Mouse (Mus musculus): Measurements from ENCODE around the gene Spats2.
"Not testable (repeated sequence)": the region's sequence is repeated elsewhere in the genome, so short reads cannot be mapped to it uniquely, and the experiment has no call there.

The Spats2 gene

DNA sequence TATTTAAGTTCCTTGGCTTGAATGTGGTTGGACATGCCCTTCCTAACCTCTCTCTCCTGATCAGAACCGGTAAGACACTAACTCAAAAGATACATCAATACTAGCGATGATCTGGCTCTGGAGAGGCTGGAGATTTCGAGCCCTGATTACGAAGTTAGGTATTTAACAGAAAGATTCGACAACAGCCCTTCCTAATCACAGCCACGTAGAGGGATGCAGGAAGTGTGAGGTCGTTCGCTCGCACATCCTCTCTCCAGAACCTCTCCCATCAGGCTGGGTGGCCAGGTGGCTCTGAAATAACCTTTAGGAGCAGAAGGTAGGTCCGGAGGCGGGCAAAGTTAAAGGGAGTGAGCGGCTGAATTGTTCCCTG is at the start of gene Spats2:
Gene Spats2 (plus strand): TSS at position 206 of the 370 bp plus-strand sequence.
- DNase-seq (ENCODE audit: extremely low read depth, low read depth, low spot score): no peak

GRCm38 (mm10) chr15:99076011-99076410 is 49.7 kb upstream of the Spats2 start:
- DNase-seq (ENCODE audit: extremely low read depth, low read depth, low spot score): not testable (repeated sequence)

DNA sequence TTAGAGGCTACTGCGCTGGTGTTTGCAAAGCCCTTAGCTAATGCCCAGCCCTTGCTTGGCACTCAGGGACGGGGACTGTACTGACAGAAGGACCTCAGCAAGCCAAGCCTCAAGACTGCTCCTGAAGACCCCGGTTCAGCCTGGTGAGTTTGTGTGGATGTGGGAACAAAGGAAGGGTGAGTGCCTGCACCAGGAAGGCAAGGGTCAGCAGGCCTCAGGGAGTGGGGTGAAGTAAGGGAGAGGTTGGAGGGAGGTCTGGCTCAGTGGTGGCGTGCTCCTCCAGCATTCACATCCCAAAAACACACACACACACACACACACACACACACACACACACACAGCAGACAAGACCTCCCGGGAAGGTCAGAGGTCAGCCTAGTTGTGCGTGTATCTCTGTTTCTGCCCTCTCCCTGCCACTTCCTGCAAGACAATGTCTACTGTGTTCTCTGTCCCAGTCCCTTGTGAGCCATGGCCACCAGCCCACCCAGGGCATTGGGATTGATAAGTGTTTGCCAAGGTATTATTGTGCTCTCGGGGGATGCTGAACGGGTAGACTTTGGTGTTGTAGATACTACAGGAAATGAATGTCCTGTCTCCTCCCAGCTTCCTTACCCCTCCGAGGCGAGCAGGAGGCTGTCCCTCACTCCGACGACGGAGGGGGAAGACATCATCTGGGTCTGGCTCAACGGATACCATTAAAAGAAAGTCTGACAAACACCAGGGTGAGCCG is 47.4 kb upstream of the Spats2 start:
- DNase-seq (ENCODE audit: extremely low read depth, low read depth, low spot score): no peak

GRCm38 (mm10) chr15:99079804-99080203 is 45.9 kb upstream of the Spats2 start:
- no peak for DNase-seq (ENCODE audit: extremely low read depth, low read depth, low spot score)

DNA sequence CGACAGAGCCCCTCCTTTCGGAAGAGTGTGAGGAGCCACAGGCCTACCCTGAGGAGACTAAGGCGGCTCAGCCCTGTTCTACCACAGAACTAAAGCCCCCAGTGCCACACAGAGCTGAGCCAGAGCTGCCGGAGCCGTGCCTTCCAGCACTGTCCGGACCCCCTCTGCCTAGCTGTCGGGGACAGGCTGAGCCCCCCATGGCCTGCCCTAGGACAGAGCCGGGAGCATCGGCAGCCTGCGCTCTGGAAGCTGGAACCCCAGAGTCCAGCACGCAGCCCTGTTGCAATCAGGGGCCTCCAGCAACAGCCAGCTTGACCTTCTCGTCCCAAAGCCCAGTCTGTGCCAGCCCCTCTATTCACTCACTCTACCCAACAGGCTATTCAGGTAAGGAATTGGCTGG is 43.4 kb upstream of the Spats2 start:
- DNase-seq (ENCODE audit: extremely low read depth, low read depth, low spot score): no peak

- DNase-seq (ENCODE audit: extremely low read depth, low read depth, low spot score): no peak
Observed at GRCm38 (mm10) chr15:99082840-99083239, 42.9 kb upstream of the Spats2 start.

DNA sequence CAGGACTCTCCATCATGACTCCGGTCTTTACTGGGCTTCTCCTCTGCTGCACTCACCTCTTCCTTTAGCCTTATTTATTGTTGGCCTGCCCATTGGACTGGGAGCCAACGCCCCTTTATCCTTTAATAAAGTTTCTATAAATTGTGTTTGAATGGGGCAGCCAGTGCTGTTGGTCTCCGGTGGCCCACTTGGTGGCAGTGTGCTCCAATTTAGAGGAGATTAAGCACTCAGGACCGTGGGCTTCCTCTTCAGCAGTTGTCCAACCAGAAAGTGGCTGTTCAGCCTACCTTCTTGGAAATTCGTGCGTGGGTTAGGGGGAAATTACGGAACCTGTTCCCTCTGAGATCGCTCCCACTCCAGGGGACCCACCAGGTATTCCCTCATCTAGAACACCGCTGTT is 42.5 kb upstream of the Spats2 start:
- DNase-seq (ENCODE audit: extremely low read depth, low read depth, low spot score): no peak

DNA sequence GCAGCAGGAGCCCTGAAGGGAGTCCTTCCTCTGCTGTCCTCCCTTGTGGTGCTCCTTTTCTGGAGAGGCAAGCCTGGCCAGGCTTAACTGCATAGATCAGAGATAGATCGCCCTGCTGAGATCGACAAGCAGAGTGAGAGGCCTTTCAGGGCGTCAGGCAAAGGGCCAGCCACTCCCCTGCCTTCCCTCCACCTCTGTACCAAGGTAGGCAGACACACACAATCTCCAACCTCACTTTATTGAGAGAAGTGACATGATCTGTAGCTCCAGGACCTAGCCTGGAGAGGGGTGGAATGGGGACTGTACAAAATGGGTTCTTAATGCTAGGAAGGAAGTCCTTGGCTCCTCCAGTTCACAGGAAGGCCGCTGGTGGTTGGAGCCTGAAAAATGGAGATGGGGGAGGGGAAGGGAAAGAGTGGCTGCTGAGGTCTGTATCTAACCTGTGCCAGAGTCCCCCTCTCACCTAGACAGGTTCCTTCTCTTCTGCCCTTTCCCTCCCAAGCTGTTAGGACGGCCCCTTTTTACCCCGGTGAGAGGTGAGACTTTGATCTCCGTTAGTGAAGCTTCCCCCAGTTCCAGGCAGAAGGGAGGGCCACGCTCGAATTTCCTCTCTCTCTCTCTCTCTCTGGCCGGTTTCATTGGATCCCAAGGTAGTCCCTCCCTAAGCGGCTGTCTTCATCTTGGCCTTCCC is 41.7 kb upstream of the Spats2 start:
- DNase-seq (ENCODE audit: extremely low read depth, low read depth, low spot score): no peak

GRCm38 (mm10) chr15:99084618-99085017 is 41.1 kb upstream of the Spats2 start:
- no peak for DNase-seq (ENCODE audit: extremely low read depth, low read depth, low spot score)

- DNase-seq (ENCODE audit: extremely low read depth, low read depth, low spot score): no peak
Observed at GRCm38 (mm10) chr15:99085997-99086396, 39.7 kb upstream of the Spats2 start.

DNA sequence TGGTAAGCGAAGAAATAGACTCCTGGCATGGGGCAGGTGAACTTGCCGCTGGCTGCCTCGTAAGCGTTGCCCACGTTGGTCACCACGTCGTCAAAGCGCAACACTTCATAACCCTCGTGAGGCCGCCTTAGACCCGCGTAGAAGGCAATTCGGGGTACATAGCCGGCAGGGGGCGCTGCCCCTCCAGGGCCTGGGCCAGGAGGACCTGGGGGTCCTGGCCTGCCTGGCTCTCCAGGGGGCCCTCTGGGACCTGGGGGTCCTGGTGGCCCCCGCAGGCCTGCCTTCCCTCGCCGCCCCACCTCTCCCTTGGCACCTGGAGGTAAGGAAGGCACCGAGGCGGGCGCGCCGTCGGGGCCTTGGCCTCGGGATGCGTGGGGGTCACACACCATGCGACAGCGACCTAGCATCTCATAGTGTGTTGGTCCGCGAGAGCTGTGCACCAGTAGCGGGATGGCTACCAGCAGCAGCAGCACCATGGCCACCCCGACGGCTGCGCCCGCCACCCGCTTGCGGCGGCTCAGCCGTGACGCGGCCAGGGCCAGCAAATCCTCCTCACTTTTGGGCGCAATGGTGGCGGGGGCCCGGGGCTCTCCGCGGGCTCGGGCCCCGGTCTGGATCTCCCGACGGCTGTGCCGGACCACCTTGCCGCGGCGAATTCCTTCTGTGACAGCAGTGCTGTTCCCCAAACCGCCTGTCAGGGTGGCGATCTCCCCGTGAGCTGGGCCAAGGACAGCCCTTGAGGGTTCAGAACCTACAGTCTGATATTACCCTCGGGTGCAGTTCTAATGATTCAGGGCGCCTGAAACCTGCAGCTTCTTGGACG is 38.3 kb upstream of the Spats2 start, which contains the start of gene C1ql4:
Gene C1ql4 (minus strand): TSS at position 565 of the 823 bp plus-strand sequence.
- no peak for DNase-seq (ENCODE audit: extremely low read depth, low read depth, low spot score)

GRCm38 (mm10) chr15:99088292-99088691 is 37.4 kb upstream of the Spats2 start:
- DNase-seq (ENCODE audit: extremely low read depth, low read depth, low spot score): no peak

GRCm38 (mm10) chr15:99089069-99089468 is 36.6 kb upstream of the Spats2 start:
- no peak for DNase-seq (ENCODE audit: extremely low read depth, low read depth, low spot score)

- no peak for DNase-seq (ENCODE audit: extremely low read depth, low read depth, low spot score)
Observed at GRCm38 (mm10) chr15:99092870-99093269, 32.8 kb upstream of the Spats2 start, which contains the start of gene Dnajc22. TSS of gene Dnajc22 (plus strand) at chr15:99093170.

GRCm38 (mm10) chr15:99093291-99094258 is 32.1 kb upstream of the Spats2 start:
- DNase-seq (ENCODE audit: extremely low read depth, low read depth, low spot score): no peak

DNA sequence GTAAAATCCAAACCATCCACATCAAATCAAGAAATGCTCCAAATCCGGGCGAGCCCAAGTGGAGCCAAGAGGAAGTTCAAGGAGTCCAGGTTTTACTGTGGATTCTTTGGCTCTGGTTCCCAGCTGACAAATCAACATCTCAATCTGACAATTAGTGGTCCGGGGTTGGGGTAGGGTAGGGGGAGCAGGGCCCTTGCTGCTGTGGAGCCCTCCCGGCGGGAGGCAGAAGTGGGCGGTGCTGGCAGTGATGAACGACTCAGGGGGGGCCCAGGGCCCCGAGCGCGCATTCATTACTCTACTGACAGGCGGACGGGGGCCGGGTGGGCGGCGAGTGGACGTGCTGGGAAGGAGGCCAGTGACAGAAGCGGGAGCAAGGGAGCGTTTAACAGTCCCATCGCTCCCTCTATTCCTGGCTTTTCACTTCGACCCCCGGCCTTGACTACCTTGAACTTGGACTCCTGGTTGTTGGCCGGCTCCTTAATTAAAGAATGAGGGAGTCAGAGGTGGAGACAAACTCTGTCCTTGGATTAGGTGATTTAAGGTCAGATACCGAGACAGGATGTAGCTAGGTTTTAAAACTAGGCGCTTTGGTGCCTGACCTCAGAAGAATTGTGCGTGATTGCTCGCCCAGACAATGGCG is 31.0 kb upstream of the Spats2 start:
- DNase-seq (ENCODE audit: extremely low read depth, low read depth, low spot score): no peak

GRCm38 (mm10) chr15:99095356-99095755 is 30.4 kb upstream of the Spats2 start:
- DNase-seq (ENCODE audit: extremely low read depth, low read depth, low spot score): no peak

GRCm38 (mm10) chr15:99096061-99096793 is 29.5 kb upstream of the Spats2 start:
- DNase-seq (ENCODE audit: extremely low read depth, low read depth, low spot score): no peak

- DNase-seq (ENCODE audit: extremely low read depth, low read depth, low spot score): no peak
Observed at GRCm38 (mm10) chr15:99096831-99097500, 28.8 kb upstream of the Spats2 start.

Data from fat pad, adult 2 months (tissue).